Mouse (Mus musculus) naive thymus-derived CD4-positive, alpha-beta T cell, adult 2 months (primary cell): Measurements from ENCODE around the gene Tcl1b5.

Experiments
- DNase-seq: peaks from one replicate; pipeline ENCODE4 v3.0.0-alpha.2; 2011; ENCODE audit warnings: low read depth

Gene Tcl1b5

DNA sequence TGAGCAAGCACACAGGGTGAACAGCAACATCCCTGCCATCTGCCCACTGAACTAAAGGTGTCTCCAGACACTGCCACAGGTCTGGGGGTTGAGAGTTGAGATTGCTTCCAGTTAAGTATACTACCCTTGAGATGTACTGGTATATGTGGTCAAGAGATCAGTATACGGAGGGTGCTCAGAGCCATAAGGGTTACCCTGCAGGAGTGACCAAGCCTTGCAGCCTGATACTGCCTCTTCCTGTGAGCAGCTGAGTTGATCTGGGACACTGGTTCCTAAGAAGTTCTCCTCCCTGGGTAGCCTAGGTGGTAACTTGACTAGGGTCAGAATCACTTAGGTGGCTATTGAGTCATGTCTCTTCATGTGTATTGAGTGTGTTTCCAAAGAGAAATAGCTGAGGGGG is 32.3 kb downstream of the Tcl1b5 start:
- DNase-seq, result no peak

- no peak for DNase-seq
Observed at GRCm38 (mm10) chr12:105209231-105209630, 33.1 kb downstream of the Tcl1b5 start.

DNA sequence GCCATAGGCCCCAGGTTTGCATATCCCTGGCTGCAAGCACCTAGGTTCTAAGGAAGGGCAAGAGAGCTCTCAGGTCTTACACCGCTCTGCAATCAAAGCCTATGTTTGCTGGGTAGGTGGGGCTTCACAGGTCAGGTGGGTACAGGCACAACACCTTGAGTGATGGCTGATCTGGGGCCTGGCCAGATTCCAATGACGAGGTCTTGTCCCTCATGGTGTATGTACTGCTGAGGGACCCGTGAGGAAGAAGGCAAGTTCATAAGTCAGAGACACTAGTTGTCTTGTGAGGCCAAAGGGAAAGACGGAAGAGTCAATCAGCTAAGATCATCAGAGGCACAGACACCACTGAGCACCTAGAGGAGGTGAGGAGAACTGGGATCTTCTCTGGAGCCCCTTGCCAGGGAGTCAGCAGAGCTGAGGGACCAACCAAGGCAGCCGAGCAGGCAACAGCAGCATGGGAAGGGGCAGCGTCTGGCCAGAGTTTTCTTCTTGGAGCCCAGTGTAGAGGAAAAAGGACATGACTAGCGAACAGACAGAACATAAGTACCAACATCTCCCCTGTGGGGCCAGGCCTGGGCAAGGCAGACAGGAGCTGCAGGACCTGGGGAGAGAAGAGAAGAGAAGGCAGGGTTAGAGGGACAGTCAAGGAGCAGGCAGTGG is 41.1 kb downstream of the Tcl1b5 start:
- no peak for DNase-seq

- DNase-seq, result no peak
Observed at GRCm38 (mm10) chr12:105222601-105223319, 46.6 kb downstream of the Tcl1b5 start, which contains the start of gene Tcl1. Gene Tcl1 (minus strand): TSS chr12:105222793.

GRCm38 (mm10) chr12:105224621-105225320 is 48.6 kb downstream of the Tcl1b5 start:
- no peak for DNase-seq
